8 mouse cellular contexts compared by ENCODE assay signal in genomic region chr15:36937757-36938498, GRCm38 (mm10).
DNase-seq lines count a peak whose midpoint lies in the region; ATAC-seq and TF ChIP-seq lines count a peak whose summit lies in the region.

No protein-coding gene starts in this region.

- H3K27me3 ChIP-seq in cerebellum, adult 2 months (ENCODE audit: control insufficient read depth, insufficient read depth, low read length), result no peaks in the 10 kb centered on the region
- no peaks in the 10 kb centered on the region for H3K27me3 ChIP-seq in hindbrain, embryonic 14.5 days (ENCODE audit: control insufficient read depth, insufficient read depth, low read length)
- no peaks in the 10 kb centered on the region for H3K27me3 ChIP-seq in lung, postnatal 0 days (replicated peaks; ENCODE audit: insufficient read depth, low read length)
- no peaks in the 10 kb centered on the region for H3K27me3 ChIP-seq in splenic B cell, adult 2 months (ENCODE audit: control insufficient read depth, insufficient read depth, low read length, poor library complexity, severe bottlenecking)

- H3K36me3 ChIP-seq in hindbrain, embryonic 14.5 days (replicated peaks; ENCODE audit: control insufficient read depth, insufficient read depth), result no peaks in the 10 kb centered on the region
- H3K36me3 ChIP-seq in lung, postnatal 0 days (ENCODE audit: insufficient read depth, low read length), result no peaks in the 10 kb centered on the region
- H3K36me3 ChIP-seq in splenic B cell, adult 2 months (ENCODE audit: control insufficient read depth, insufficient read depth, low read length, poor library complexity, severe bottlenecking), result no peaks in the 10 kb centered on the region

- TF ChIP-seq CTCF in cerebellum, adult 2 months (IDR thresholded peaks at IDR 0.05; ENCODE audit: borderline replicate concordance, insufficient read depth, low read depth, low read length), result no peak
- no peak for TF ChIP-seq CTCF in lung, postnatal 0 days (IDR thresholded peaks at IDR 0.05)

- ATAC-seq in hindbrain, embryonic 14.5 days (ENCODE audit: low FRiP score), result no peak
- ATAC-seq in lung, postnatal 0 days, result no peak

- TF ChIP-seq EP300 in lung, postnatal 0 days (IDR thresholded peaks at IDR 0.05), result no peak

- H3K9me3 ChIP-seq in hindbrain, embryonic 14.5 days (ENCODE audit: control insufficient read depth, low read length), result no peaks in the 10 kb centered on the region
- no peaks in the 10 kb centered on the region for H3K9me3 ChIP-seq in lung, postnatal 0 days (ENCODE audit: low read length)

- no peak for DNase-seq in cerebellum, adult 2 months
- DNase-seq in cerebellum, postnatal 4 days (ENCODE audit: low spot score in 2 of 2), result no peak
- peak; percentile 59 for DNase-seq in right cerebral cortex, postnatal 14 days
- DNase-seq in right cerebral cortex, postnatal 25 days, result no peak
- peak; percentile 56 for DNase-seq in hindbrain, embryonic 14.5 days (ENCODE audit: low spot score)
- no peak for DNase-seq in lung, postnatal 0 days (ENCODE audit: low spot score)
- peak; percentile 58 for DNase-seq in splenic B cell, adult 2 months (ENCODE audit: low read depth, low spot score)
- DNase-seq in urinary bladder, adult 18-20 months (ENCODE audit: low spot score in 2 of 2), result no peak

- WGBS in cerebellum, adult 2 months, result 26% methylated on average over 13 of the region's 13 CpGs
- WGBS in hindbrain, embryonic 14.5 days, result 24% methylated on average over 13 of the region's 13 CpGs
- 26% methylated on average over 13 of the region's 13 CpGs for WGBS in lung, postnatal 0 days

- H3K4me2 ChIP-seq in hindbrain, embryonic 14.5 days (replicated peaks), result peak overlapping the region; percentile 97
- H3K4me2 ChIP-seq in lung, postnatal 0 days (replicated peaks; ENCODE audit: low read depth, low read length), result peak overlapping the region; percentile 89

- TF ChIP-seq POLR2A in cerebellum, adult 2 months (IDR thresholded peaks at IDR 0.05; ENCODE audit: borderline replicate concordance, insufficient read depth, low read length), result no peak

- peak overlapping the region; percentile 97 for H3K27ac ChIP-seq in cerebellum, adult 2 months (ENCODE audit: insufficient read depth, low read length)
- peak overlapping the region; percentile 100 for H3K27ac ChIP-seq in hindbrain, embryonic 14.5 days
- peak overlapping the region; percentile 81 for H3K27ac ChIP-seq in lung, postnatal 0 days (ENCODE audit: low read length)

- H3K4me1 ChIP-seq in cerebellum, adult 2 months (ENCODE audit: control insufficient read depth, insufficient read depth, low read length), result peaks cover 32% of the 10 kb centered on the region
- peaks cover 18% of the 10 kb centered on the region for H3K4me1 ChIP-seq in hindbrain, embryonic 14.5 days (replicated peaks; ENCODE audit: control insufficient read depth, insufficient read depth, low read length)
- peaks cover 3% of the 10 kb centered on the region; the same call in 1 of the 2 replicates for H3K4me1 ChIP-seq in lung, postnatal 0 days (ENCODE audit: insufficient read depth, low read depth, low read length)

- H3K4me3 ChIP-seq in cerebellum, adult 2 months (replicated peaks; ENCODE audit: insufficient read depth, low read depth, low read length), result peak overlapping the region; percentile 24
- peak overlapping the region; percentile 49 for H3K4me3 ChIP-seq in hindbrain, embryonic 14.5 days (replicated peaks; ENCODE audit: low read length)
- peak overlapping the region; percentile 53 for H3K4me3 ChIP-seq in lung, postnatal 0 days (ENCODE audit: low read depth, low read length)

- peak overlapping the region; percentile 93 for H3K9ac ChIP-seq in hindbrain, embryonic 14.5 days
- peak overlapping the region; percentile 45 for H3K9ac ChIP-seq in lung, postnatal 0 days (replicated peaks; ENCODE audit: low read depth)

Comparison
In these comparisons a context has a peak if more than half of its experiments do, and no peak if none do; other contexts are left out.
1. DNase-seq: peak in right cerebral cortex, postnatal 14 days (single experiment), hindbrain, embryonic 14.5 days (single experiment) and splenic B cell, adult 2 months (single experiment); none in cerebellum, adult 2 months (0 of 2), cerebellum, postnatal 4 days (0 of 2), right cerebral cortex, postnatal 25 days (single experiment), lung, postnatal 0 days (single experiment) and urinary bladder, adult 18-20 months (0 of 2).
2. Peak in every context shown above with its lines, with median percentiles within 50 percentile points of each other: H3K27ac ChIP-seq and H3K4me3 ChIP-seq.